Mouse (Mus musculus) heart, postnatal 0 days (tissue): ENCODE measurements around the gene Mael. TPM values are rescaled to one million over a fixed set of nuclear protein-coding genes. Genes with fewer than 3 reads are reported as not detected.

ENCODE experiments used
- ATAC-seq: fragments of 200-750 bp; cut with Nextera tagmentation; 2 replicates; pipeline ENCODE4 v1.8.0; 2017; ENCODE audit warnings: low read depth, moderate number of reproducible peaks, moderate library complexity; ENCODE audit not compliant: insufficient read depth
- DNase-seq: peaks from one replicate; pipeline ENCODE4 v3.0.0-alpha.2; 2016; ENCODE audit warnings: low spot score
- H3K27ac ChIP-seq: fragments of 300-500 bp; sonication (generic); 2 replicates; pipeline ENCODE4 v1.5.1; 2014; ENCODE audit warnings: low read depth, mild to moderate bottlenecking
- H3K27me3 ChIP-seq: fragments of 300-500 bp; sonication (generic); 2 replicates; pipeline ENCODE4 v1.6.1; 2014; ENCODE audit warnings: low read length, mixed read lengths; ENCODE audit not compliant: control insufficient read depth, insufficient read depth
- H3K36me3 ChIP-seq: fragments of 300-500 bp; sonication (generic); replicated peaks from 2 replicates; pipeline ENCODE4 v1.6.1; 2014; ENCODE audit warnings: low read length, mixed read lengths; ENCODE audit not compliant: control insufficient read depth, insufficient read depth
- H3K4me1 ChIP-seq: fragments of 300-500 bp; sonication (generic); 2 replicates; pipeline ENCODE4 v1.6.1; 2014; ENCODE audit warnings: antibody characterized with exemption; ENCODE audit not compliant: control insufficient read depth, insufficient read depth
- H3K4me2 ChIP-seq: fragments of 300-500 bp; sonication (generic); 2 replicates; pipeline ENCODE4 v1.6.1; 2014; ENCODE audit warnings: low read depth, mild to moderate bottlenecking, low read length, moderate library complexity
- H3K4me3 ChIP-seq: fragments of 300-500 bp; sonication (generic); 2 replicates; pipeline ENCODE4 v1.5.1; 2014; ENCODE audit warnings: low read depth, low read length
- H3K9ac ChIP-seq: fragments of 300-500 bp; sonication (generic); replicated peaks from 2 replicates; pipeline ENCODE4 v1.6.1; 2014; ENCODE audit warnings: low read depth, low read length, mixed read lengths
- H3K9me3 ChIP-seq: fragments of 300-500 bp; sonication (generic); replicated peaks from 2 replicates; pipeline ENCODE4 v1.6.1; 2016; ENCODE audit warnings: low read length; ENCODE audit not compliant: control insufficient read depth
- CTCF ChIP-seq: IDR thresholded peaks from 2 replicates; pipeline ENCODE4 v1.5.1; 2016; ENCODE audit warnings: antibody characterized with exemption, control low read depth, low read depth
- EP300 ChIP-seq: IDR thresholded peaks from 2 replicates; pipeline ENCODE4 v1.6.1; 2016; ENCODE audit warnings: antibody characterized with exemption, low read depth
- WGBS: fragments of 180-500 bp; shearing (Covaris S2); extraction: QIAGEN DNeasy Blood & Tissue Kit; methylation state at CpG from one replicate; pipeline ENCODE4 v1.1.7; 2014; 5-methylcytosine and 5-hydroxymethylcytosine counted together
- polyA plus RNA-seq: library from polyadenylated mRNA; unstranded; fragments of >200 nt; fragmentation: Nextera tagmentation; extraction: Ambion mirVana; gene quantifications from 2 replicates; pipeline ENCODE4 v1.2.1, GENCODE M21; 2015
- total RNA-seq: library from RNA; depleted of rRNA; stranded (reverse); fragments of >200 nt; gene quantifications from 2 replicates; pipeline ENCODE4 v1.2.3, GENCODE M21; 2014; ENCODE audit warnings: low replicate concordance

The Mael gene
- total and polyA plus RNA-seq, 2 experiments from 2014 or later, result not detected

- no peaks in the 10 kb centered on the region for H3K9me3 ChIP-seq
- WGBS, result 87% methylated on average over 7 of the region's 7 CpGs
Measured at GRCm38 (mm10) chr1:166168017-166168416, 70.5 kb downstream of the Mael start.

DNA sequence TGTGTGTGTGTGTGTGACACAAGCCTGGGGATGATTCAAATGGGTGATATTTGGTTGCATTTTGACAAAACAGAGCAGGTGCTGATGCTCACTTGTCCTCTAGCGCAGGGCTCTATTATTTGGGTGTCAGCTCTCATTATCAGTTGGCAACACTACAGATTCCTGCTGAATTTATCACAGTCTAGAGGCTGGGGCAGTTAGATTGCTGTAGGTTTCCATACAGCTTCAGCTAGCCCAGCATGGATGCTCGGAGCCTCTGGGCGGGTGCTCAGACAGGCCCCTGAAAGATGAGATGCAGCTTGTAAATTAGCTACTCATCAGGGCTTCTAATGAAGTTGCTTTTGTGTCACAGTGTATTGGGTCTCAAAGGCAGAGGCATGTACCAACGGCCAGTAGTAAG is 71.1 kb downstream of the Mael start:
- ATAC-seq, result no peak
- Histone ChIP-seq H3K36me3 (no peaks in the 10 kb centered on the region), H3K4me1 (no peaks in the 10 kb centered on the region), H3K27me3 (0 out of 2 replicates have a peak, but pooled peaks cover 3% of the 10 kb centered on the region), H3K9ac (no peak overlapping the region), H3K4me3 (no peak overlapping the region), H3K27ac (no peak overlapping the region), H3K4me2 (no peak overlapping the region), H3K9me3 (no peaks in the 10 kb centered on the region)
- no peak for TF ChIP-seq EP300
- TF ChIP-seq CTCF, result no peak
- no peak for DNase-seq
- 71% methylated on average over 4 of the region's 4 CpGs for WGBS

More at GRCm38 (mm10) chr1:166168017-166168416, 70.5 kb downstream of the Mael start:
- DNase-seq, result no peak
- no peak overlapping the region for H3K9ac ChIP-seq
- no peak overlapping the region for H3K4me2 ChIP-seq
- H3K4me3 ChIP-seq, result no peak overlapping the region
- no peak for ATAC-seq
- H3K27ac ChIP-seq, result no peak overlapping the region
- H3K27me3 ChIP-seq, result 0 out of 2 replicates have a peak, but pooled peaks cover 3% of the 10 kb centered on the region
- TF ChIP-seq CTCF (no peak), EP300 (no peak)
- H3K36me3 ChIP-seq, result no peaks in the 10 kb centered on the region
- no peaks in the 10 kb centered on the region for H3K4me1 ChIP-seq

GRCm38 (mm10) chr1:166165159-166165558 is 73.4 kb downstream of the Mael start:
- WGBS, result 90% methylated on average over 9 of the region's 9 CpGs
- ATAC-seq, result no peak
- H3K4me2 ChIP-seq, result no peak overlapping the region
- no peak overlapping the region for H3K9ac ChIP-seq
- no peaks in the 10 kb centered on the region for H3K36me3 ChIP-seq
- H3K27ac ChIP-seq, result no peak overlapping the region
- H3K9me3 ChIP-seq, result no peaks in the 10 kb centered on the region
- TF ChIP-seq EP300 (no peak), CTCF (no peak)
- no peaks in the 10 kb centered on the region for H3K4me1 ChIP-seq
- no peak overlapping the region for H3K4me3 ChIP-seq
- DNase-seq, result no peak
- H3K27me3 ChIP-seq, result peaks cover 9% of the 10 kb centered on the region; the same call in 1 of the 2 replicates

- H3K9ac ChIP-seq, result no peak overlapping the region
- WGBS, result 86% methylated on average over 14 of the region's 14 CpGs
Measured at GRCm38 (mm10) chr1:166164580-166164979, 74.0 kb downstream of the Mael start.

DNA sequence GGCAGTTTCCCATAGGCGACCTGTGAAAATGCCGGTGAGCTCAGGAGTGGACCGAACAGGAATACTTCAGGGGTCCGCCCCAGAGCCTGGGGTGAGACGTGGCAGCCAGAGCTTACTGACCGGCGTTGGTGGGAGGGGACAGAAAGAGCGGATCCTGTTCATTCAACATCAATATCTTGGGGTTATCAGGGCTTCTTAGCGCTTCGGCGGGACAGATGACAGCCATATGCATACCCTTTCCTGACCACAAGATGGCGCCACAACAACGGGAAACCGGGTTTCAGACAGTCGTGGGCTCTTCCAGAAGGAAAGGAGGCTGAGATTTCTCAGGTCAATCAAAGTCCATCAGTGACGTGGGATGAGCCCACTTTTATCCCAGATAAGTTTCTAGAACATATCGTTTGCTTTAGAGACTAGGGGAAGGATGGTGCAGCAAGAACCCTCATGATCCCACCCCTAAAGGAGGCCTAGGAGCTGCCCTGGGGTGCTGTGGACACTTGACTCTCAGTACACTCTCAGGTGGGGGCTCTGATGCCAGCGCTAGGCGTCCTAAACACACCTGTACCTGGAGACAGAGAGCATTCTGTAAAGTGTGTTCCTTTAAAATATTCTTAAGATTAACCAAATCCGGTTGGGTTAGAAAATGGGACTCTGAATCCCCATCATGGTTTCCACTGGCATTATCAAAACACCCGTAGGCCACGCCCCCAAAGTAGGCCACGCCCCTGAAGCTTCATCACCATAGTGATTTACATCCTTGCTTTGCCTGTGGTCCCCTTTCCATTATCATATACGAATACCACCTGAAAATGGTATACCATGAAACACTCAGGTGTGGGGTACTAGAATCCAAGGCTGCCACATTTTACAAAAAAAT is 77.7 kb downstream of the Mael start:
- Histone ChIP-seq H3K4me3 (no peak overlapping the region), H3K4me2 (peak overlapping the region; percentile 32; the same call in 1 of the 2 replicates), H3K27ac (no peak overlapping the region), H3K27me3 (peaks cover 18% of the 10 kb centered on the region), H3K4me1 (no peaks in the 10 kb centered on the region), H3K36me3 (no peaks in the 10 kb centered on the region), H3K9me3 (no peaks in the 10 kb centered on the region), H3K9ac (no peak overlapping the region)
- DNase-seq (peak; percentile 55), ATAC-seq (peak; percentile 40; the same call in 1 of the 2 replicates)
- no peak for TF ChIP-seq EP300
- TF ChIP-seq CTCF, result peak; percentile 93
- WGBS, result 16% methylated on average over 24 of the region's 24 CpGs

More at GRCm38 (mm10) chr1:166164580-166164979, 74.0 kb downstream of the Mael start:
- H3K27me3 ChIP-seq, result peaks cover 9% of the 10 kb centered on the region; the same call in 1 of the 2 replicates
- H3K4me2 ChIP-seq, result no peak overlapping the region
- no peak for DNase-seq
- H3K9me3 ChIP-seq, result no peaks in the 10 kb centered on the region
- H3K4me3 ChIP-seq, result no peak overlapping the region
- no peak overlapping the region for H3K27ac ChIP-seq
- ATAC-seq, result no peak
- TF ChIP-seq EP300 (no peak), CTCF (no peak)
- H3K36me3 ChIP-seq, result no peaks in the 10 kb centered on the region
- H3K4me1 ChIP-seq, result no peaks in the 10 kb centered on the region
